Mouse (Mus musculus) mouse trophoblast stem cell (cell line): Measurements from ENCODE around the gene Gng12.

ENCODE experiments used
- in situ Hi-C, 2 experiments: fragments of 300-500 bp; cut with MseI, MboI; formaldehyde crosslinking; loops; 2 replicates in 1 of 2; 3 replicates in 1 of 2; pipeline ENCODE4 v1.15.1; 2025

Gng12 gene

DNA sequence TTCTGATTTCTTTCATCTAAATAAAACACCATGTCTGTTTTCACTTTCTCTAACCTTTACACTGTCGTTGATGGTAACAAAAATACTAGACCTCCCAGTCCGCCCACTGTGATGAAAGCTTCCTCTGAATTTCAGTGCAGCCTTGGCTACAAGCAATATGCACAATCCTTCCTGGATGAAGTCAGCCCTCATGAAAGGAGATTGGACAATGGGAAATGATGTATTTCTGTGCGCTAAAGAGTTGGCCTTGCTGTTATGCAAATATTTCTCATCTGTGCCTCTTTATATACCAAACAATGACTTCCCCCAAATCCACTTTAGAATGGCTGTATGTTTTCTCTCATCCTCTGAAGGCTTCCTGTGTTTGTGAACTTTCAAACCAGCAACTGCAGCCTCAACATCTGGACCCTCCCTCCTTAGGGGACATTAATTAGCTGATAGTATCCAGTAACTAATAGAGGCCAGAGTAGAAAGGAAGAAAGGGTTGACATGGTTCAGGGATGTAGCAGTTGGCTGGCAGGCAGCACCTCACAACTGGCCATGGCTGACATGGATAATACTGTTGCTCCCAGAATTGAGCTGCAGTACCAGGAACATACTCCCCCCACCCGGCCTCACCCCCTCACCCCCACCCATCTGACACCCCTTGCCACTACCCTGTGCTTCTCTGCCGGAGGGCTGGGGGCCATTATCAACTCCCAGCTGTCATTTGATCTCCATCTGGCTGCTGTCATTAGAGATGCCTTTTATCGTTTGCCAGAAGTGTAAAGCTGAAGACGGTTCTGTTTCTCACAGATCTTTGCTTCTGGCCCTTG, 152.9 kb downstream of the Gng12 start:
- in situ Hi-C loops = no loop called here

- in situ Hi-C loops = no loop called here
These were observed 153.5 kb downstream of the Gng12 start for GRCm38 (mm10) chr6:67049695-67050038.

- in situ Hi-C loops = no loop called here
These were observed 153.9 kb downstream of the Gng12 start for GRCm38 (mm10) chr6:67050063-67050462.

GRCm38 (mm10) chr6:67056108-67056888, 160.1 kb downstream of the Gng12 start:
- in situ Hi-C loops = no loop called here

DNA sequence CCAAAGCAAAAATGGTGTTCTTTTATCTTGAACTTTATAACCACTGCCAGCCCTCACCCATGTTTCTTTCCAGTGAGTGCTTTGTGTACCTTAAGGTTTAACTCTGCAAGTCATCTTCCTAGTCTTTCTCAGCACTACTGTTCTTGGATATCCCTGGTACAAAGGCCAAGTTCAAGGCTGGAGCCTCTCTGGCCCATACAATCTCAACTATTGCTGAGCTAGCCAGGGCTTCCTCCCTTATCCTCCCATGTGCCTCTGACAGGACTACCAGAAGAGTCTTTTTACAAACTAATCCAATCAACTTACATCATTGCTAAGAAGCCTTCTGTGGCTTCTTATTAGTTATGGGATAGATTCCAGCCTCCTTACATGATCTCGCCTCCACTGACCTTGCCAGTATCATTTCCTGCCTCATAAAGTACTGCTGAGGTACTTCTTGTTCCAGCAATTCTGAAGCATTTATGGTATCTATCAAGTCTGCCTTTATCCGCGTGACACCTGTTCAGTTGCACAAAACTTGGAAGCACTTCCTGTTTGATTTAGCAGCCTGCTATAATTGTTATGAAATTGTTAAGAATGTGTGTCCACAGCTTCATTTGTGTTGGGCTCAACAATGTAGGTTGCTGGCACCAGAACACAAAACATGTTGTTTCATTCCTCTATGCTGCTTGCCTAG, 160.8 kb downstream of the Gng12 start:
- in situ Hi-C loops = no loop called here

GRCm38 (mm10) chr6:67057574-67057973, 161.4 kb downstream of the Gng12 start:
- in situ Hi-C loops = no loop called here

DNA sequence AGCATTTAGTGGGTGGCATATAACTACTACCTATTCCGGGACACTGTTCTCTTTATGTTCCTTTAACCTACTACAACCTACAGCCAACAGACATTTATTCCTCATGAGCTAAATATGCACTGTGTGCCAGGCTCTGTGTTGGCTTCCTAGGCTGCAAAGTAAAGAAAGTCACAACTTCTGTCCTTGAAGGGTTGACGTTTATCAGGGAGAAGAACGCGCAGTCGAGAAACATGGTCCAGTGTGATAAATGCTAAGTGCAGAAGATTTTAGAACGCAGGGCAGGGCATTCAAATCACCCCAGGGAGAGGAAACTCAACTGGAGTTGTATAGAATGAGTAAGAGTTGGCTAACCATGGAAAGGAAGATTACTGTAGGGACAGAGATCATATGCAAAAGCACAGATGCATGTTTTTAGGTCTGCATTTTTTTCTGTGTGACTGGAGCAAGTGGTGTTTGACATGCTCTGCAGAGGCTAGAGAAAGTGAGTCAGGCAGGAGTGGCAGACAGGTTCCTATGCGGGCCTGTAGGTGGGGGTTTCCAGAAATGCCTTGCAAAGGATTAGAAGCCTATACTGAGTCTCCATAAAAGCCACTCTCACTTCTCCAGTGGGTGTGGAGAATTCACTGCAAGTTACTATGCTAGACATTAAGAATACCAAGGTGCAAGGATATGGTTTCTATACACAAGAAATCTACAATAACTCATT, 161.9 kb downstream of the Gng12 start:
- in situ Hi-C loops = no loop called here

DNA sequence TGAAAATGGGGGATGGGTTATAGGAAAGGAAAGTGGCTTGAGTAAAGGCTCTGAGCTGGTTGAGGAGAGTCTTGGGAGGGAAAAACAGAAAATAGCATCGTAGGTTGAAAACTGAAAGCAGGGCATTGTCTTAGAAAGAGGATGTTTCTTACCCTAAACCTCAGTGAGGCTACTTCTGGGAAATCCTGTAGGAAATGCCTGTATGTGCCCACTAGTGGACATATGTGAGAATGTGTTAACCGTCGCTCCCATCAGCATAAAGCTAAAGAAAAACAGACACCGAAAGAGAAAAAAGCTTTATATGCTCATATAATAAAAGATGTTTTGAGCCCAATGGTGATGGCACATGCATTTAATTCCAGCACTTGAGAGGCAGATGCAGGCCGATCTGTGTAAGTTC, 163.9 kb downstream of the Gng12 start:
- in situ Hi-C loops = no loop called here

- in situ Hi-C loops = no loop called here
These were observed 173.1 kb downstream of the Gng12 start for GRCm38 (mm10) chr6:67069219-67069762.

- in situ Hi-C loops = no loop called here
These were observed 173.7 kb downstream of the Gng12 start for GRCm38 (mm10) chr6:67069800-67070315.
